Mouse (Mus musculus) bone marrow, adult 2 months (tissue): ENCODE measurements at regions not wholly inside any gene's neighbourhood (a gene's known extent, or its start where the extent isn't known, plus 50 kb on each side); places are given as distances from the start of the nearest gene placed in this dataset.

Source experiments
- CTCF ChIP-seq: fragments of 200-500 bp; IDR thresholded peaks from 2 replicates; pipeline ENCODE4 v1.5.1; 2011; ENCODE audit warnings: low read length, control low read depth; ENCODE audit not compliant: control insufficient read depth, insufficient read depth
- POLR2A ChIP-seq: fragments of 200-500 bp; IDR thresholded peaks from 2 replicates; pipeline ENCODE4 v1.6.1; 2011; ENCODE audit warnings: low read depth, mild to moderate bottlenecking, control low read depth, low read length, borderline replicate concordance; ENCODE audit not compliant: control insufficient read depth

DNA sequence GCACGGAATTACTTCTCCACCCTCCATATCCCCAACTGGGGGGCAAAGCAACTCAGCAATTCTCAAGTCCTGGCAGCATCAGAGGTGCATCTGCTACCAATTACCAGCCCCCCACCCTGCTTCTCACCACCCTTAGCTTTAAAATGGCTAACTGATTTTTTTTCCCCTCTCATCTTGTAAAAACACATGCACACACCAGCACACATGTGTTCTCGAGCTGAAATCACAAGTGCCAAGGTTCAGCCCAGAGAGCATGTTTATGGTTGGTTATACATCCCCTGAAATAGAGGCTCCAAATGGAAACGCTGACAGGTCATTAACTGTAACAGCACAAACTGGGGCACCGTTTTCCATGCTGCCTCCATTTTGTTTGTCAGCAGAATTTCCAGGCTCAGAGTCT is 101.0 kb upstream of the Cdkn3 start:
- no peak for TF ChIP-seq POLR2A
- no peak for TF ChIP-seq CTCF
